Mouse (Mus musculus) spleen, adult 2 months (tissue): ENCODE results near the gene Cit.

ENCODE experiments used
- CTCF ChIP-seq: fragments of 200-500 bp; IDR thresholded peaks from 2 replicates; pipeline ENCODE4 v1.5.1; 2011; ENCODE audit warnings: mild to moderate bottlenecking, inconsistent platforms; ENCODE audit not compliant: insufficient read depth, insufficient read length, insufficient replicate concordance; ENCODE audit errors: extremely low read depth
- POLR2A ChIP-seq: fragments of 200-500 bp; IDR thresholded peaks from 2 replicates; pipeline ENCODE4 v1.6.1; 2011; ENCODE audit warnings: low read depth, low read length, inconsistent platforms

DNA sequence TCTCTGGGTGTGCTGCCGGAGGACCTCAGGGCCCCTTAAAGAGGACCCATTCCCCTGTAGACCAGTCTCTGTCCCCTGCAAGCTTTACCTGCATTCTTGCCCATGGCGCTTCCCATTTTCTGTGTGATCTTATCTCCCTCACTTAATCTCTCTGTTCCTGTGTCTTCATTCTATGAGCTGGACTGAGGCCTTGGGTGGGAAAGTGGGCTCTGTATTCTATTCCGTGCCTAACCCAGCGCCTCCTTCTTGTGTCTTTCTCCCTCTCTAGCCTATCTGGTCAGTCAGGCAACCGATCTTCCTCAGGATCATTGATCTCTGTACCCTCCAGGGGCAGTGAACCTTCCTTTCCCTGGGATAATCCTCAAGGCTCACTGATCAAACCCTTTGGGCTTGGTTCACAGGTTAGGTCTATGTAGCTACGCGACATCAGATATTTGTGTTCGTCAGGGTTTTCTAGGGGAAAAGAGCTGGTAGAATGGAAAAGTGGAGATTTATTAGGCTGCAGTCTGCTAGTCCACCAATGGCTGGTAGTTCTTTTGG is 627 bp downstream of the Cit start:
- TF ChIP-seq CTCF (no peak), POLR2A (no peak)
